Mouse (Mus musculus) CH12.LX (cell line): ENCODE results near the gene Mdfi.

Experiments
- BHLHE40 ChIP-seq: IDR thresholded peaks from 2 replicates; pipeline ENCODE4 v1.6.1; 2011; ENCODE audit warnings: mild to moderate bottlenecking, low read depth, low read length, improper control_type of control experiment
- CHD1 ChIP-seq: IDR thresholded peaks from 2 replicates; pipeline ENCODE4 v1.6.1; 2012; ENCODE audit warnings: low read depth, low read length, improper control_type of control experiment, inconsistent platforms
- CHD2 ChIP-seq: IDR thresholded peaks from 2 replicates; pipeline ENCODE4 v1.6.1; 2011; ENCODE audit warnings: low read length, improper control_type of control experiment
- CTCF ChIP-seq, 2 experiments: IDR thresholded peaks in 1 of 2; conservative IDR thresholded peaks in 1 of 2; 2 replicates each; pipeline ENCODE4 v1.5.1; 2011 to 2012; ENCODE audit warnings: low read depth in 2 of 2, low read length in 2 of 2, improper control_type of control experiment in 1 of 2, inconsistent platforms in 1 of 2, mild to moderate bottlenecking in 1 of 2, moderate library complexity in 1 of 2
- EP300 ChIP-seq: IDR thresholded peaks from 2 replicates; pipeline ENCODE4 v1.6.1; 2011; ENCODE audit warnings: low read length, improper control_type of control experiment
- KAT2A ChIP-seq: IDR thresholded peaks from 2 replicates; pipeline ENCODE4 v1.6.1; 2012; ENCODE audit warnings: low read length, improper control_type of control experiment, inconsistent platforms; ENCODE audit not compliant: insufficient replicate concordance
- MAFK ChIP-seq: IDR thresholded peaks from 2 replicates; pipeline ENCODE4 v1.6.1; 2011; ENCODE audit warnings: low read length, improper control_type of control experiment; ENCODE audit not compliant: insufficient replicate concordance
- MYC ChIP-seq: IDR thresholded peaks from 2 replicates; pipeline ENCODE4 v1.6.1; 2011; ENCODE audit warnings: low read depth, mild to moderate bottlenecking, improper control_type of control experiment, low read length
- POLR2A ChIP-seq: IDR thresholded peaks from 2 replicates; pipeline ENCODE4 v1.6.1; 2011; ENCODE audit warnings: low read depth, mild to moderate bottlenecking, improper control_type of control experiment, low read length
- RCOR1 ChIP-seq: conservative IDR thresholded peaks from 2 replicates; pipeline ENCODE4 v1.6.1; 2012; ENCODE audit warnings: low read depth, mild to moderate bottlenecking, inconsistent platforms, low read length, improper control_type of control experiment
- USF1 ChIP-seq: IDR thresholded peaks from 2 replicates; pipeline ENCODE4 v1.6.1; 2014; ENCODE audit warnings: low read depth, mild to moderate bottlenecking, inconsistent platforms, low read length, improper control_type of control experiment

- TF ChIP-seq BHLHE40 (no peak), MAFK (no peak), USF1 (no peak), CTCF (conservative IDR thresholded peaks at IDR 0.05 in 1 of 2, IDR thresholded peaks at IDR 0.05 in 1 of 2; ENCODE audit: low read depth in 2 of 2, low read length in 2 of 2) (no peak), POLR2A (no peak), MYC (no peak), EP300 (no peak), CHD2 (no peak), CHD1 (no peak), KAT2A (no peak), RCOR1 (no peak)
Measured at GRCm38 (mm10) chr17:47833628-47834481, 636 bp downstream of the Mdfi start.
